Mouse (Mus musculus) lung, adult 2 months (tissue): ENCODE data around the gene 4931422A03Rik.

Experiments used
- CTCF ChIP-seq: fragments of 200-500 bp; IDR thresholded peaks from 2 replicates; pipeline ENCODE4 v1.5.1; 2011; ENCODE audit warnings: mild to moderate bottlenecking, low read length, control low read depth; ENCODE audit not compliant: insufficient read depth
- POLR2A ChIP-seq: fragments of 200-500 bp; IDR thresholded peaks from 2 replicates; pipeline ENCODE4 v1.6.1; 2011; ENCODE audit warnings: low read depth, mild to moderate bottlenecking, control low read depth, low read length, borderline replicate concordance; ENCODE audit errors: extremely low read depth

DNA sequence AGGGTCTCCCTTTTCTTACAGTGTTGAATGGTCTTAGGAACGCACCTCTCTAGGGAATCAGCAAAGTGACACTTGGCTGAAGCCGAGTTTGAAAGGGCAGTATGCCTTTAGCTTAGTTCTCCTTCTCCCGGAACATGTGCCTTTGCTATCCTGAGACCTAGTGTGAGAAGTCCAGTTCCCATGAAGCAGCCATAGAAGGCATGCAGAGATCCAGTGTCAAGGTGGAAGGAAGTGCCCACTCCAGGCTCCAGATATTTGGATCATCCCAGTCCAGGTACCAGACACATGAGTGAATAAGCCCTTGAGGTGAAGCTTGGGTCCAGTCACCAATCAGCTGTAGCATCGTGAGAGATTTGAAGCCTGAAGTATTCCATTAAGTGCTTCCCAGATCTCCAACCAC is 30.8 kb upstream of the 4931422A03Rik start:
- TF ChIP-seq CTCF (no peak), POLR2A (no peak)
